23 mouse cellular contexts compared by ENCODE assay signal in the genomic region with DNA sequence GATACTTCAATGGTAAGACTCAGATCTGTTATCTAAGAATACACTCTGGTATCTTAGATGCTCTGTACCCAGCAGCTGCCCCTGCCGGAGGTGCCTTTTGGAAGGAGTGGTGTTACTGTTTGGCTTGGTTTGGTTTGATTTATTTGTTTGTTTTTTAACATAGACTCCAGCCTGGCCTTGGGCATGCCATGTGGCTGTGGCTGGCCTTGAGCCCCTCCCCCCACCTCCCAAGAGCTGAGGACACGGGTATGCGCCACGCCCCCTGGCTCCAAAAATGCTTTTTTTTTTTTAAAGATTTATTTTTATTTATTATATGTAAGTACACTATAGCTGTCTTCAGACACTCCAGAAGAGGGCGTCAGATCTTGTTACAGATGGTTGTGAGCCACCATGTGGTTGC.
DNase-seq lines count a peak whose midpoint lies in the region; ATAC-seq and TF ChIP-seq lines count a peak whose summit lies in the region.
"Had no signal": no experiment of that assay in that cellular context is flagged by ENCODE, and none has a peak within 500 bp of the region (broad histone marks: within the 10 kb centered on the region; RNA-seq: fewer than 3 reads in every experiment).

No protein-coding gene starts in this region.

- 0 out of 2 replicates have a peak, but pooled peaks have one; percentile 22 for ATAC-seq in embryonic facial prominence, embryonic 12.5 days (ENCODE audit: insufficient number of reproducible peaks, insufficient read depth, low FRiP score, low TSS enrichment)
- ATAC-seq in stomach, postnatal 0 days (ENCODE audit: low FRiP score, low TSS enrichment), result no peak
- ATAC-seq: activated CD4-positive, CD25-positive, alpha-beta regulatory T cell, adult 4 months; forebrain, embryonic 14.5 days; intestine, embryonic 15.5 days; Patski had no signal

- no peak overlapping the region for H3K27ac ChIP-seq in embryonic facial prominence, embryonic 12.5 days
- no peak overlapping the region for H3K27ac ChIP-seq in embryonic facial prominence, embryonic 10.5 days (replicated peaks)
- H3K27ac ChIP-seq in stomach, postnatal 0 days (replicated peaks), result no peak overlapping the region
- H3K27ac ChIP-seq: embryonic facial prominence, embryonic 15.5 days; forebrain, embryonic 10.5 days; gastrocnemius, adult 2 months; hindbrain, embryonic 10.5 days; intestine, embryonic 15.5 days had no signal

- WGBS in embryonic facial prominence, embryonic 12.5 days, result 85% methylated on average over 5 of the region's 5 CpGs
- 86% methylated on average over 5 of the region's 5 CpGs for WGBS in embryonic facial prominence, embryonic 10.5 days
- WGBS in stomach, postnatal 0 days, result 92% methylated on average over 5 of the region's 5 CpGs

- H3K4me1 ChIP-seq in embryonic facial prominence, embryonic 12.5 days, result peaks cover 19% of the 10 kb centered on the region
- H3K4me1 ChIP-seq in embryonic facial prominence, embryonic 10.5 days, result peaks cover 48% of the 10 kb centered on the region
- H3K4me1 ChIP-seq in stomach, postnatal 0 days (replicated peaks; ENCODE audit: control insufficient read depth, insufficient read depth), result no peaks in the 10 kb centered on the region

- H3K4me3 ChIP-seq in embryonic facial prominence, embryonic 12.5 days, result no peak overlapping the region
- no peak overlapping the region for H3K4me3 ChIP-seq in embryonic facial prominence, embryonic 10.5 days
- no peak overlapping the region for H3K4me3 ChIP-seq in stomach, postnatal 0 days (ENCODE audit: low read depth, low read length)
- H3K4me3 ChIP-seq: embryonic facial prominence, embryonic 15.5 days; erythroblast, embryonic 14.5 days; forebrain, embryonic 10.5 days; gastrocnemius, adult 2 months; heart, embryonic 12.5 days; hindbrain, embryonic 10.5 days; intestine, embryonic 15.5 days had no signal

- no peak for DNase-seq in embryonic facial prominence, embryonic 10.5 days (ENCODE audit: low spot score)
- DNase-seq in testis, postnatal 10 days (ENCODE audit: low spot score), result peak; percentile 59
- no peak for DNase-seq in testis, postnatal 14 days (ENCODE audit: low spot score)
- DNase-seq in adrenal gland, postnatal 25 days, result peak; percentile 78
- no peak for DNase-seq in lung, adult 18-20 months
- DNase-seq in stomach, postnatal 0 days (ENCODE audit: low spot score), result no peak
- DNase-seq: B cell, adult 2 months; cerebellum, adult 11 months; cerebellum, adult 9-10 months; cerebellum, postnatal 25 days; gastrocnemius, adult 2 months; gastrocnemius, postnatal 25 days had no signal

- no peak for TF ChIP-seq EP300 in stomach, postnatal 0 days (optimal IDR thresholded peaks at IDR 0.05)

- H3K27me3 ChIP-seq in embryonic facial prominence, embryonic 12.5 days, result no peaks in the 10 kb centered on the region
- H3K27me3 ChIP-seq in embryonic facial prominence, embryonic 10.5 days (replicated peaks; ENCODE audit: low read depth, poor library complexity, severe bottlenecking), result no peaks in the 10 kb centered on the region
- H3K27me3 ChIP-seq in stomach, postnatal 0 days (ENCODE audit: control insufficient read depth, insufficient read depth, low read length), result no peaks in the 10 kb centered on the region
- H3K27me3 ChIP-seq: embryonic facial prominence, embryonic 15.5 days; intestine, embryonic 15.5 days; Patski had no signal

- no peak overlapping the region for H3K4me2 ChIP-seq in embryonic facial prominence, embryonic 12.5 days (replicated peaks)
- no peak overlapping the region for H3K4me2 ChIP-seq in stomach, postnatal 0 days (replicated peaks; ENCODE audit: low read depth)
- H3K4me2 ChIP-seq: embryonic facial prominence, embryonic 15.5 days; heart, embryonic 12.5 days; hindbrain, embryonic 14.5 days; intestine, embryonic 15.5 days had no signal

- no peak overlapping the region for H3K9ac ChIP-seq in embryonic facial prominence, embryonic 12.5 days
- no peak overlapping the region for H3K9ac ChIP-seq in stomach, postnatal 0 days (ENCODE audit: low read length)
- H3K9ac ChIP-seq: embryonic facial prominence, embryonic 15.5 days; heart, embryonic 12.5 days; intestine, embryonic 15.5 days had no signal

- no peaks in the 10 kb centered on the region for H3K36me3 ChIP-seq in embryonic facial prominence, embryonic 12.5 days
- peaks cover 18% of the 10 kb centered on the region for H3K36me3 ChIP-seq in embryonic facial prominence, embryonic 10.5 days (replicated peaks)
- no peaks in the 10 kb centered on the region for H3K36me3 ChIP-seq in stomach, postnatal 0 days (ENCODE audit: control insufficient read depth, insufficient read depth, low read length)
- H3K36me3 ChIP-seq: embryonic facial prominence, embryonic 15.5 days; heart, embryonic 12.5 days had no signal

- no peaks in the 10 kb centered on the region for H3K9me3 ChIP-seq in embryonic facial prominence, embryonic 12.5 days
- H3K9me3 ChIP-seq in embryonic facial prominence, embryonic 10.5 days, result no peaks in the 10 kb centered on the region
- no peaks in the 10 kb centered on the region for H3K9me3 ChIP-seq in stomach, postnatal 0 days (ENCODE audit: control insufficient read depth, low read length)
- H3K9me3 ChIP-seq: embryonic facial prominence, embryonic 15.5 days; forebrain, embryonic 10.5 days; heart, embryonic 12.5 days; hindbrain, embryonic 10.5 days; intestine, embryonic 15.5 days had no signal

- no peak for TF ChIP-seq CTCF in stomach, postnatal 0 days (IDR thresholded peaks at IDR 0.05; ENCODE audit: low read depth)

Comparison
In these comparisons a context has a peak if more than half of its experiments do, and no peak if none do; other contexts are left out.
1. DNase-seq: peak in testis, postnatal 10 days (single experiment) and adrenal gland, postnatal 25 days (single experiment); none in embryonic facial prominence, embryonic 10.5 days (single experiment), testis, postnatal 14 days (single experiment), lung, adult 18-20 months (0 of 2) and stomach, postnatal 0 days (single experiment).